Mouse (Mus musculus) small intestine, adult 2 months (tissue): ENCODE results near the gene St3gal5. TPM values are rescaled to one million over a fixed set of nuclear protein-coding genes. Genes with fewer than 3 reads are reported as not detected.

ENCODE experiments used
- H3K27ac ChIP-seq: fragments of 200-500 bp; 2 replicates; pipeline ENCODE4 v1.5.1; 2012; ENCODE audit warnings: low read depth, low read length, control low read depth, inconsistent platforms; ENCODE audit not compliant: insufficient read depth
- H3K27me3 ChIP-seq: fragments of 200-500 bp; 2 replicates; pipeline ENCODE4 v1.6.1; 2012; ENCODE audit warnings: mild to moderate bottlenecking, moderate library complexity, low read length, inconsistent platforms; ENCODE audit not compliant: control insufficient read depth, insufficient read depth
- H3K36me3 ChIP-seq: fragments of 200-500 bp; 2 replicates; pipeline ENCODE4 v1.6.1; 2012; ENCODE audit warnings: mild to moderate bottlenecking, low read length, control low read depth, inconsistent platforms; ENCODE audit not compliant: control insufficient read depth, insufficient read depth
- H3K4me1 ChIP-seq: fragments of 200-500 bp; 2 replicates; pipeline ENCODE4 v1.6.1; 2012; ENCODE audit warnings: low read length, inconsistent platforms, mixed read lengths; ENCODE audit not compliant: control insufficient read depth, insufficient read depth, insufficient read length
- H3K4me3 ChIP-seq: fragments of 200-500 bp; 2 replicates; pipeline ENCODE4 v1.5.1; 2012; ENCODE audit warnings: low read depth, mild to moderate bottlenecking, control low read depth, inconsistent platforms, low read length, moderate library complexity
- CTCF ChIP-seq: fragments of 200-500 bp; IDR thresholded peaks from 2 replicates; pipeline ENCODE4 v1.5.1; 2012; ENCODE audit warnings: low read depth, mild to moderate bottlenecking, control low read depth, inconsistent platforms, low read length, moderate library complexity, mixed read lengths; ENCODE audit not compliant: insufficient replicate concordance, insufficient read length; ENCODE audit errors: extremely low read depth
- POLR2A ChIP-seq: fragments of 200-500 bp; IDR thresholded peaks from 2 replicates; pipeline ENCODE4 v1.6.1; 2012; ENCODE audit warnings: low read depth, mild to moderate bottlenecking, control low read depth, inconsistent platforms, low read length, moderate library complexity
- WGBS: fragments of 180-500 bp; shearing (Covaris S2); methylation state at CpG from one replicate; pipeline ENCODE4 v1.1.7; 2018; 5-methylcytosine and 5-hydroxymethylcytosine counted together
- polyA plus RNA-seq: library from polyadenylated mRNA; depleted of rRNA; stranded (reverse); fragments of >200 nt; gene quantifications from 2 replicates; pipeline ENCODE4 v1.2.3, GENCODE M21; 2012

Gene St3gal5
- polyA plus RNA-seq, 1 experiment, result 2.8 TPM

GRCm38 (mm10) chr6:72099281-72099680 is 1.9 kb downstream of the St3gal5 start:
- Histone ChIP-seq H3K36me3 (no peaks in the 10 kb centered on the region), H3K27ac (no peak overlapping the region), H3K27me3 (peaks cover 14% of the 10 kb centered on the region), H3K4me1 (0 out of 2 replicates have a peak, but pooled peaks cover 3% of the 10 kb centered on the region), H3K4me3 (no peak overlapping the region)
- TF ChIP-seq CTCF (no peak), POLR2A (no peak)
- 77% methylated on average over 3 of the region's 3 CpGs for WGBS

DNA sequence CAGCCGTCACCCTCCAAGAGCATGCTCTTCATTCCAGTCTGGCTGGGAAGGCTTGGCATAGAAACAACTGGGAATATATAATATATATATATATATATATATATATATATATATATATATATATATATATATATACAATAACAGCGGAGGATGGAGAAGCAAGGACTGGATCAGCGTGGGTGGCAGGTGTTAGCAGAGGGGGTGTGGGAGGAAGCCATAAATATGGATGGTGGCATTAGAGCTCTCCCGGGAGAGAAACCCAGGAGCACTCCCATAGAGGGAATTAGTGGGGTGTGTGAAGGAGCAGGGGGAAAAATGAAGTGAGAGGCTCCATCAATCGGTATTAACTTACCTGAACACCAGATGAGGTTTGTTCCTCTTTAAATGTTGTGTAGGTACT is 2.8 kb downstream of the St3gal5 start:
- no peak for TF ChIP-seq POLR2A
- Histone ChIP-seq H3K4me1 (0 out of 2 replicates have a peak, but pooled peaks cover 3% of the 10 kb centered on the region), H3K27me3 (peaks cover 14% of the 10 kb centered on the region), H3K27ac (no peak overlapping the region), H3K4me3 (no peak overlapping the region), H3K36me3 (no peaks in the 10 kb centered on the region)
- WGBS, result 66% methylated on average over 5 of the region's 5 CpGs

GRCm38 (mm10) chr6:72100939-72101338 is 3.5 kb downstream of the St3gal5 start:
- Histone ChIP-seq H3K36me3 (no peaks in the 10 kb centered on the region), H3K27ac (no peak overlapping the region)
- 67% methylated on average over 8 of the region's 8 CpGs for WGBS

DNA sequence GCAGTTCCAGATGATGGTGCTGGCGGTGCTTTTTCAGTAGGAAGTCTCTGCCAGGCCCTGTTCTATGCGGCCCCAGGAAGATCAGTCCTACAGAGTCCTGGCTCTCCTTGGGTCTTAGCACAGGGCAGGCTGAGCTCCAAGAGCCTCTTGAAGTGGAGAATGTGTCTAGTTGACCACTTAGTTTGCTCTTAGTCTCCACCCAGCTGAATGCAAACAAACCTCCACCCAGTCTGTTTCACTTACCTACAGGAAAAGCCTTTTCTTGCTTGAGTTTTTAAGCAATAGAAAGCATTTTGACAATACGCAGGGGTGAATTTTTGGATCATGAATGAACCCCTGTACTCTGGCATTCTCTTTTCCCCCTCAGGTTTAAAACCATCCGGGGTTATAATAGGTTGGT is 4.0 kb downstream of the St3gal5 start:
- 0 out of 2 replicates have a peak, but pooled peaks cover 3% of the 10 kb centered on the region for H3K4me1 ChIP-seq
- TF ChIP-seq CTCF (no peak), POLR2A (no peak)
- H3K27me3 ChIP-seq, result peaks cover 14% of the 10 kb centered on the region
- H3K36me3 ChIP-seq, result no peaks in the 10 kb centered on the region
- 39% methylated on average over 4 of the region's 4 CpGs for WGBS
- H3K27ac ChIP-seq, result no peak overlapping the region
- H3K4me3 ChIP-seq, result no peak overlapping the region

More at GRCm38 (mm10) chr6:72100939-72101338, 3.5 kb downstream of the St3gal5 start:
- Histone ChIP-seq H3K4me3 (no peak overlapping the region), H3K4me1 (0 out of 2 replicates have a peak, but pooled peaks cover 3% of the 10 kb centered on the region), H3K27me3 (peaks cover 14% of the 10 kb centered on the region)
- no peak for TF ChIP-seq POLR2A
- no peak for TF ChIP-seq CTCF

DNA sequence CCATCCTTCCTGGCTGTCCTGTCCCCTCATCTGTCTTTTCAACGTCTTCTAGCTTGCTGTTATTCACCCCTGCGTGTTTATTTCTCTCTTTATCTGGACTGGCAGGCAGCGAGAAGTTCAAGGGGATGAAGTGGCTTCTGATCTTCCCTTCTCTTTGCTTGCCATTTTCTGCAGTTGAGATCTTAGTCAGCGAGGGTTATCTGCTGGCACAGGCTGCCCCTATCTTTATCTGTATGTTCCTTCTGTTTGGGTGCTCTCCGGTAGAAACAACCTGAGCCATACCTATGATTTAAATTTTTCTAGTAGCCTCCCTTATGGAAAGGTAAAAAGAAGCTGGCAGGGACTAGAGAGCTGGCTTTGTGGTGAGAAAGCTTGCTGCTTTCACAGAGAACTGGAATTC is 4.7 kb downstream of the St3gal5 start:
- WGBS, result 36% methylated on average over 5 of the region's 5 CpGs
- H3K4me3 ChIP-seq, result no peak overlapping the region
- H3K4me1 ChIP-seq, result 0 out of 2 replicates have a peak, but pooled peaks cover 3% of the 10 kb centered on the region
- H3K36me3 ChIP-seq, result no peaks in the 10 kb centered on the region
- H3K27ac ChIP-seq, result no peak overlapping the region
- TF ChIP-seq POLR2A, result no peak
- TF ChIP-seq CTCF, result no peak
- peaks cover 11% of the 10 kb centered on the region for H3K27me3 ChIP-seq

- H3K27me3 ChIP-seq, result no peaks in the 10 kb centered on the region
- H3K36me3 ChIP-seq, result no peaks in the 10 kb centered on the region
- H3K4me1 ChIP-seq, result no peaks in the 10 kb centered on the region
- TF ChIP-seq POLR2A, result no peak
- no peak for TF ChIP-seq CTCF
- no peak overlapping the region for H3K4me3 ChIP-seq
- no peak overlapping the region for H3K27ac ChIP-seq
- 34% methylated on average over 7 of the region's 7 CpGs for WGBS
Measured at GRCm38 (mm10) chr6:72104534-72104933, 7.1 kb downstream of the St3gal5 start.

- Histone ChIP-seq H3K27me3 (no peaks in the 10 kb centered on the region), H3K4me3 (no peak overlapping the region), H3K36me3 (no peaks in the 10 kb centered on the region), H3K4me1 (no peaks in the 10 kb centered on the region), H3K27ac (no peak overlapping the region)
- WGBS, result 62% methylated on average over 14 of the region's 14 CpGs
- TF ChIP-seq POLR2A (no peak), CTCF (no peak)
Measured at GRCm38 (mm10) chr6:72108941-72109892, 11.8 kb downstream of the St3gal5 start.
